Mouse (Mus musculus) heart, embryonic 14.5 days (tissue): ENCODE data around the gene Tra2b. TPM values are rescaled to one million over a fixed set of nuclear protein-coding genes. Genes with fewer than 3 reads are reported as not detected.
A peak's percentile ranks its signal among the peaks of the same experiment; 100 is the strongest.
"Not testable (repeated sequence)": the region's sequence is repeated elsewhere in the genome, so short reads cannot be mapped to it uniquely, and the experiment has no call there.

ENCODE experiments used
- ATAC-seq: fragments of 200-750 bp; cut with Nextera tagmentation; 2 replicates; pipeline ENCODE4 v1.8.0; 2017; ENCODE audit warnings: low read depth, moderate TSS enrichment; ENCODE audit not compliant: insufficient number of reproducible peaks, insufficient read depth, low FRiP score
- H3K27ac ChIP-seq, 2 experiments: fragments of 200-500 bp in 1 of 2; fragments of 300-500 bp in 1 of 2; sonication (generic) in 1 of 2; replicated peaks in 1 of 2; 2 replicates each; pipeline ENCODE4 v1.5.1; 2012 to 2014; ENCODE audit warnings: low read depth in 2 of 2, low read length in 2 of 2, control low read depth in 1 of 2, mild to moderate bottlenecking in 1 of 2, mixed read lengths in 1 of 2; ENCODE audit not compliant: control insufficient read depth in 1 of 2, insufficient read depth in 1 of 2
- H3K27me3 ChIP-seq: fragments of 300-500 bp; sonication (generic); 2 replicates; pipeline ENCODE4 v1.6.1; 2014; ENCODE audit warnings: mild to moderate bottlenecking, low read length, control low read depth; ENCODE audit not compliant: control insufficient read depth, insufficient read depth
- H3K36me3 ChIP-seq: fragments of 300-500 bp; sonication (generic); 2 replicates; pipeline ENCODE4 v1.6.1; 2014; ENCODE audit warnings: mild to moderate bottlenecking, control low read depth, low read length, mixed read lengths; ENCODE audit not compliant: control insufficient read depth, insufficient read depth
- H3K4me1 ChIP-seq, 2 experiments: fragments of 200-500 bp in 1 of 2; fragments of 300-500 bp in 1 of 2; sonication (generic) in 1 of 2; 2 replicates each; pipeline ENCODE4 v1.6.1; 2012 to 2014; ENCODE audit warnings: low read length in 2 of 2, control low read depth in 1 of 2, mixed read lengths in 1 of 2; ENCODE audit not compliant: control insufficient read depth in 2 of 2, insufficient read depth in 2 of 2
- H3K4me2 ChIP-seq: fragments of 300-500 bp; sonication (generic); 2 replicates; pipeline ENCODE4 v1.6.1; 2014; ENCODE audit warnings: mild to moderate bottlenecking, low read length
- H3K4me3 ChIP-seq, 2 experiments: fragments of 200-500 bp in 1 of 2; fragments of 300-500 bp in 1 of 2; sonication (generic) in 1 of 2; 2 replicates each; pipeline ENCODE4 v1.5.1; 2012 to 2014; ENCODE audit warnings: low read length in 2 of 2, mild to moderate bottlenecking in 2 of 2, control low read depth in 1 of 2, low read depth in 1 of 2, moderate library complexity in 1 of 2; ENCODE audit not compliant: control insufficient read depth in 1 of 2, insufficient read depth in 1 of 2
- H3K9ac ChIP-seq: fragments of 300-500 bp; sonication (generic); 2 replicates; pipeline ENCODE4 v1.6.1; 2014; ENCODE audit warnings: mild to moderate bottlenecking, low read length
- H3K9me3 ChIP-seq: fragments of 300-500 bp; sonication (generic); 2 replicates; pipeline ENCODE4 v1.6.1; 2016; ENCODE audit warnings: low read length, control low read depth; ENCODE audit not compliant: control insufficient read depth
- WGBS: fragments of 180-500 bp; shearing (Covaris S2); extraction: QIAGEN DNeasy Blood & Tissue Kit; methylation state at CpG from one replicate; pipeline ENCODE4 v1.1.7; 2014; 5-methylcytosine and 5-hydroxymethylcytosine counted together
- polyA plus RNA-seq: library from polyadenylated mRNA; unstranded; fragments of >200 nt; fragmentation: Nextera tagmentation; extraction: Ambion mirVana; gene quantifications from 2 replicates; pipeline ENCODE4 v1.2.1, GENCODE M21; 2014

Tra2b gene
- polyA plus RNA-seq, 1 experiment from 2014 or later: 177 TPM

GRCm38 (mm10) chr16:22264232-22264961, 1.4 kb downstream of the Tra2b start:
- WGBS: 1% methylated on average over 16 of the region's 16 CpGs
- Histone ChIP-seq H3K27ac (peak overlapping the region; percentile 95 to 99), H3K27me3 (no peaks in the 10 kb centered on the region), H3K4me2 (peak overlapping the region; percentile 89), H3K36me3 (no peaks in the 10 kb centered on the region), H3K4me1 (peaks cover 3 to 22% of the 10 kb centered on the region in 2 experiments; a peak in 3 of 4 replicates), H3K9me3 (no peaks in the 10 kb centered on the region), H3K9ac (peak overlapping the region; percentile 86), H3K4me3 (peak overlapping the region; percentile 63 to 88)
- ATAC-seq: no peak

- Histone ChIP-seq H3K36me3 (0 out of 2 replicates have a peak, but pooled peaks cover 4% of the 10 kb centered on the region), H3K27me3 (no peaks in the 10 kb centered on the region), H3K9ac (peak overlapping the region; percentile 86), H3K27ac (peak overlapping the region in 1 of 2 experiments; percentile 28; a peak in 1 of 4 replicates), H3K4me2 (peak overlapping the region; percentile 89), H3K4me3 (peak overlapping the region; percentile 5 to 63; a peak in 3 of 4 replicates), H3K4me1 (peaks cover 3 to 23% of the 10 kb centered on the region in 2 experiments; a peak in 3 of 4 replicates), H3K9me3 (no peaks in the 10 kb centered on the region)
- ATAC-seq: no peak
These were observed 2.7 kb downstream of the Tra2b start for GRCm38 (mm10) chr16:22263124-22263523.

GRCm38 (mm10) chr16:22261563-22261962, 4.2 kb downstream of the Tra2b start:
- WGBS: 75% methylated on average over 2 of the region's 2 CpGs
- 0 out of 2 replicates have a peak, but pooled peaks cover 5% of the 10 kb centered on the region for H3K36me3 ChIP-seq
- no peak overlapping the region for H3K4me3 ChIP-seq
- H3K4me2 ChIP-seq: peak overlapping the region; percentile 18; the same call in 1 of the 2 replicates
- no peaks in the 10 kb centered on the region for H3K27me3 ChIP-seq
- H3K9ac ChIP-seq: no peak overlapping the region
- H3K9me3 ChIP-seq: no peaks in the 10 kb centered on the region
- no peak overlapping the region for H3K27ac ChIP-seq
- H3K4me1 ChIP-seq: peaks cover 2 to 26% of the 10 kb centered on the region in 2 experiments; a peak in 3 of 4 replicates
- ATAC-seq: no peak

DNA sequence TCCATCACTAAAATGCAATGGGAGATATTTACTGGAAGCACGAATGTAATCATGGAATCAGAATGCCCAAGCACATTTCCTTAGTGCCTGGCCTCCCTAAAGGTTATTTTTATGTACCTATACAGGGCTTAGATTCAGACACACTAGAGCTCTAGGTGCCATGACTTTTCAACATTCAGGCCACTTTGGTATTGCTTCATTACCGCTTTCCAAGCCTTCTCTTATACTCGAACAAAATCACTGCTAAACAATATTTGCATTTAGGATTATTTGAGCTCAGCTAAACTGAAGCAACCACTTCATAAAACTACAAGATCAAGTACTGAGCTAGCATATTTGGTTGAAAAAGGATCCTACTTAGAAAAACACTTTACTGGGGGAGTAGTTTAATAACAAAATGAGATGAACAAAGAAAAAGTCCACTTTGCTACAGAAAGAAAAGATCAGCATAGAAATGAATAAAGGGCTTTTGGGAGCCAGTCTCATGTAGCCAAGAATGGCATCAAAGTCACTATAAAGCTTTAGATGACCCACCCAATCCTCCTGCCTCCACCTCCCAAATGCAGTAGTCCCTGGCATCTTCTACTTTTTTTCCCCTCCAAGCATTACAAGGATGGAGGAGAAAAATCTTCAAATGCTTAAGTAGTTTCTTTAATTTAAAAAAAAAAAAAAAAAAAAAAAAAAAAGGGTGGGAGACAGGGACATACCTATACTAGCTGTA, 5.2 kb downstream of the Tra2b start:
- Histone ChIP-seq H3K9me3 (no peaks in the 10 kb centered on the region), H3K36me3 (peaks cover 9% of the 10 kb centered on the region; the same call in 1 of the 2 replicates), H3K4me3 (no peak overlapping the region), H3K27ac (no peak overlapping the region), H3K27me3 (no peaks in the 10 kb centered on the region), H3K9ac (no peak overlapping the region), H3K4me1 (peaks cover 0 to 34% of the 10 kb centered on the region in 2 experiments; a peak in 3 of 4 replicates), H3K4me2 (peak overlapping the region; percentile 24; the same call in 1 of the 2 replicates)
- no peak for ATAC-seq
- WGBS: 45% methylated on average over 3 of the region's 3 CpGs

GRCm38 (mm10) chr16:22252255-22252654, 13.6 kb downstream of the Tra2b start:
- ATAC-seq: not testable (repeated sequence)
- peaks cover 77% of the 10 kb centered on the region for H3K36me3 ChIP-seq
- 86% methylated on average over 6 of the region's 6 CpGs for WGBS

DNA sequence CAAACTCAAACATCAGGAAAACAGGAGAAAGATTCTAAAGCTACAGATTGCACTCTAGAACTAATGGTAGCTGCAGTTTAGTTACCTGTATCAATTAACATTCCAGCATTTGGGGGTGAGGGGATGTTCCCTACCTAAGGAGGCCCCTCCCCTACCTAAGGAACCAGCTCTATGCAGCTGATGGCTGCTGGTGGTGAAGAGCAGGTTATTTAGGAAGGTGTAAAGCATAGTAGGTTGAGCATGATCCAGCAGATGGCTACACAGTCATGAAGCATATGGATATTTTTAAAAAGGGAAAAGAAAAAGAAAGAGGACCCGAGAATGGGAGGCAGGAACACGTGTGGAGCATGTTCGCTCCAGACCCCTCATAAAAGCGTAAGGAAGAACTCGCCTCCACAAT, 15.5 kb downstream of the Tra2b start:
- Histone ChIP-seq H3K4me2 (no peak overlapping the region), H3K36me3 (peaks cover 85% of the 10 kb centered on the region), H3K9me3 (no peaks in the 10 kb centered on the region), H3K27ac (no peak overlapping the region), H3K4me3 (no peak overlapping the region), H3K4me1 (peaks cover 0 to 12% of the 10 kb centered on the region in 2 experiments; a peak in 3 of 4 replicates), H3K9ac (no peak overlapping the region), H3K27me3 (no peaks in the 10 kb centered on the region)
- 96% methylated on average over 5 of the region's 5 CpGs for whole genome bisulfite sequencing
- ATAC-seq: no peak

More at GRCm38 (mm10) chr16:22252255-22252654, 13.6 kb downstream of the Tra2b start:
- H3K4me2 ChIP-seq, H3K9ac ChIP-seq, H3K4me3 ChIP-seq, H3K27ac ChIP-seq, H3K27me3 ChIP-seq, H3K9me3 ChIP-seq: not testable (repeated sequence)
- peaks cover 0 to 26% of the 10 kb centered on the region in 2 experiments; a peak in 3 of 4 replicates for H3K4me1 ChIP-seq

- 96% methylated on average over 3 of the region's 3 CpGs for WGBS
- no peak overlapping the region for H3K4me2 ChIP-seq
These were observed 16.1 kb downstream of the Tra2b start for GRCm38 (mm10) chr16:22249754-22250153.

More at GRCm38 (mm10) chr16:22249754-22250153, 16.1 kb downstream of the Tra2b start:
- H3K36me3 ChIP-seq: peaks cover 87% of the 10 kb centered on the region
- no peak for ATAC-seq
- no peaks in the 10 kb centered on the region for H3K9me3 ChIP-seq
- no peaks in the 10 kb centered on the region for H3K27me3 ChIP-seq
- peaks cover 0 to 7% of the 10 kb centered on the region in 2 experiments; a peak in 1 of 4 replicates for H3K4me1 ChIP-seq
- H3K4me3 ChIP-seq: no peak overlapping the region
- H3K9ac ChIP-seq: no peak overlapping the region
- H3K27ac ChIP-seq: no peak overlapping the region
